Mouse (Mus musculus) CH12F3 (cell line): ENCODE measurements around the gene Itga9.
"Not testable (repeated sequence)": the region's sequence is repeated elsewhere in the genome, so short reads cannot be mapped to it uniquely, and the experiment has no call there.

ENCODE experiments used
- in situ Hi-C: fragments of 300-500 bp; cut with MboI; formaldehyde crosslinking; loops from 2 replicates; pipeline ENCODE4 v1.14.3; 2020; ENCODE audit warnings: low sequenced_read_pairs

Gene Itga9

DNA sequence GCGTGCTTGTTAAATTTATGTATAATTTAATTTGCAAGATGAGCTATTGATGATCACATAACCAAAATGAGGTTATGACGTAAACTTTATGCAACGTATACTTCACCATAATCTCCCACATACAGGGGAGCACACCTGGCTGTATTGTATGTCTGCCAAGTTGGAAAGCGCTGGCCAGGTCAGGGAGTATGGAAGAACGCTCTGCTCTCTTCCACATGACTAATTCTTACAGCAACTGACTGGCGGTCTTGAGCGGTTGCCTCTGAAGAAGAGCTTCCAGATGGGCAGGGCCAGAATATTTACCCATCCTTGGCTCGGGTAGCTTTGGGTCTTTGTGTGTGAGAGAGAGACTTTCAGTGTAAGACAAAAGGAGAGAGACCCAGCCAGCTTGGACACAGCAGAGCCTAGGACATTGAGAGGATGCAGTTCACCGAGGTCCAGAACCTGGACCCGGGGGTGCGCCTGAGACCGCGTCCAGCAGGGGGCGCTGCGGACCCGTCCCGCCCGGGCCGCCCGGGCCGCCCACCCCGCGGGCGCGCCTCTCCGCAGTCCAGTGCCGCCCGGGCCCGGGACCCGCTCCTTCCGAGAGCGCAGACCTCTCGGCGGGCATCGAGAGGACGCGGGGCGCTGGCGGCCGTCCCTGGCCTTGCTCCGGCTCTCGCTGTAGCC, at the start of gene Itga9:
TSS of gene Itga9 (plus strand) at position 543 of the 669 bp plus-strand sequence.
- in situ Hi-C loops: no loop called here

DNA sequence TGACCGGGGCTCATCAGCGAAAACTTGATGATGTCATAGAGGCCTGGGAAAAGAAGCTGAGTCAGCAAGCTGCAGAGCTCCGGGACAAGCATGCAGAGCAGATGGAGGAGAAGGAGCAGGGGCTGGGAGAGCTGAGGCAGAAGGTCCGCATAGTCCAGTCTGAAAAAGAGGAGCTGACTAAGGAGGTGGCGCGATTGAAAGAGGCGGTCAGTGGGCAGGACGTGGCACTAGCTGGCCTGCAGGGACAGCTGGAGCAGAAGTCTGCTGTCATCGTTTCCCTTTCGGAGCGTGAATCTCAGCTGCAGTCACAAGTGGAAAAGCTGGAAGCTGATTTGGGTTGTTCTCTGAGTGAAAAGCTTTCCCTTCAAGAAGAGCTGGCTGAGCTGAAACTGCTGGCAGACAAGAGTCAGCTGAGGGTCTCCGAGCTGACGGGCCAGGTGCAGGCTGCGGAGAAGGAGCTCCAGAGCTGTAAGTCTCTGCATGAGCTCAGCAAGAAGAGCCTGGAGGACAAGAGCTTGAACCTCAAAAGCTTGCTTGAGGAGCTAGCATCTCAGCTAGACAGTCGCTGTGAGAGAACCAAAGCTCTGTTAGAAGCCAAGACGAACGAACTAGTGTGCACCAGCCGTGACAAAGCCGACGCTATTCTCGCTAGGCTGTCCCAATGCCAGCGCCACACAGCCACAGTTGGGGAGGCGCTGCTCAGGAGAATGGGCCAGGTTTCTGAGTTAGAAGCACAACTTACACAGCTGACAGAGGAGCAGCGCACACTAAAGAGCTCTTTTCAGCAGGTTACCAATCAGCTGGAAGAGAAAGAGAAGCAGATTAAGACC, 49.3 kb upstream of the Itga9 start:
- in situ Hi-C loops: no loop called here

DNA sequence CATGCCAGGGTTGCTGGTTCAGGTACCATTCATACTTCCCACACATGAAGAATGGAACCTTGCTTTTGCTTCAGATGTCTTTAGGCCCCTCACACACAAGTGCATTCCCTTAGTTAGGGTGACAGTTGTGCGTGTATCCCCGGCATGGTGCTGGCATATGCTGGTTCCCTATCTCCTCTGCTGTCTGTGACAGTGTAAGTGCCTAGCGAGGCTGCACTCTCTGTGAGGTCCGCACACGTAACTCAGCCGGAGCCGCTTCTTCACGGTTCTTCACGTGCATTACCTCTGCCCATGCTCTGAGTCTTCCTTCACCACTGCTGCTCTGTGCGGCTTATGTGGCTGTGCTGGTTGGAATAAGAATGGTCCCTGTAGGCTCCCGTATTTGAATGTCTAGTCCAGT, 43.1 kb upstream of the Itga9 start:
- in situ Hi-C loops: no loop called here

DNA sequence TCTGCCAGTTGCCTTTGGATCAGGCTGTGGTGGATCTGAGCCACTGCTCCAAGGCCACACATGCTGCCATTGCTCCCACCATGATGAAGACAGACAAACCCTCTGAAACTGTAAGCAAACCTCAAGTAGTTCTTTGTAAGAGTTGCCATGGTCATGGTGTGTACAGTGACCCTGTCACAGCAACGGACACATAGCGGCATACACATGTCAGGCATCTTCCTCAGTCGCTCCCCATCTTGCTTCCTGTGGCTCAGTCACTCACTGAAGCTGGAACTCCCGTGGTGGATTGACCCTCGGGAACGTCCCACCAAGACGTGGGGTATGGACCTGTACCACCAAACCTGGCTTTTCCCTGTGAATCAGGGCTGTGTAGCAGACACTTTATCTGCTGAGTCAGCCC, 42.6 kb upstream of the Itga9 start:
- in situ Hi-C loops: no loop called here

DNA sequence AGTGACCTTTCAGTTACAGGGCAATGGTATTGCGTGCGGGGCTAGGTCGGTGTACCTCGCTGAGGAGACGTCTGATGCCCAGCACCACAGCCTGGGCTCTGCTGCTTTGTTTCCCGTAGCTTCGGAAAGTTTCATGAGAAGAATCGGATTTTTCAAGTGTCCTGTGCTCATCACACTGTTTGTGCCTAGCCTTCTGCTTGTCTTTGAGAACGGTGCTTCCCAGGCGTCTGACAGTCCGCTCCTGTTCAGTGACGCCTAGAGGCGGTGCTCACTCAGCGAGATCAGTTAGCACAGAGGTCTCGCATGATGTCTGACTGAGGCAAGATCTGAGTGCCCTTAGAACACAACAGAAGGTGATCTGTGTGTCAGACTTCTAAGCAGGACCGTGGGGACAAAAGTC, 41.8 kb upstream of the Itga9 start:
- in situ Hi-C loops: no loop called here

DNA sequence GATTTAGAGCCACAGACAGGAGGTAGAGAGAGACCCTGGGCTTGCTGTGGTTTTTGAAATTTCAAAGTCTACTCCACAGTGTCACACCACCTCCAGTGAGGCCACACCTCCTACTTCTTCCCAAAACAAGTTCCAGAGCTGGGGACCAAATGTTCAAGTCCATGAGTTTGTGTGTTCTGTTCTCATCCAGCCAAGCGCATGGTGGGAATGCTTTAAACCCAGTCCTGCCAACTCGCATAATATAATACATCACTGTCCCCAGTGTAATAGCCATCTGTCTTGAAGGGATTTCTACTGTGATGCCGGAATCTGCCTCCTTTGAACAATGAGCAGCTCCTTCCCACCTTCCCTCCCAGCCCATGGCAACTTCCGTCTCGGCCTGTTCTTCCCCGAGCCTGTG, 37.2 kb upstream of the Itga9 start:
- in situ Hi-C loops: no loop called here

DNA sequence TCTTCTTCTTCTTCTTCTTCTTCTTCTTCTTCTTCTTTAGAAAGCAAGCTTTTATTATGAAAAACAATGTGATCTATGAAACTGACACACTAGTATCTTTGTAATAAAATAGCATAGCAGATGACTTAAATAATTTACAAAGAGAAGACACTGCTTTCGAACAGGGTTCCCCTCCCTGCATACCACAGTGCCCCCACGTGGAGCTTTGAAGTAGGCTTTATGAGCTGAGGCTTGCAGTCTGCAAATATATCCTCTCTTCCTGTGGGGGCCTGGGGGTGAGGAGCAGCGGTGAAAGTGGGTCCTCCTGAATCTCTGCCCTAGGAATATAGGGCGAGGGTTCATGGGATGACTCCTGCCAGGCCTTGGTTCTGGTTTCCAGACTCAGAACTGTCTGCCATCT, 35.6 kb upstream of the Itga9 start:
- in situ Hi-C loops: no loop called here

DNA sequence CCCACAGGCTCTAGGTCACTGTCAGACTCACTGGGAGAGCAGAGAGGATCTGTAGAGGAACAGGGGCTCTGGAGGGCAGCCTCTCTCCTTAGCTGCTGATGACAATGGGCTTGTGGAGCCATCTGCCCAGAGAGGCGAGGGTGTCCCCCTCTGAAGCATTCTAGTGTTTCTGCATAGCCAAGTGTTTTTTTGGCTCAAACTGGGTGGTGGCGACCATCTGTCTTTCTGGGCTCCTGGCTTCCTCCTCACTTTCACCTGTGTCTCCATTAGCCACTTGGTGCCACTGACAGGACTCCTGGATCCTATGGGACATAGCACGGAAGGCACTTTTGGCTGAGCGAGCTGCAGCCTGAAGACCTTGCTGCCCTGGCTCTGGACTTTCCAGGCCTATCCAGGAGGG, 34.8 kb upstream of the Itga9 start:
- in situ Hi-C loops: no loop called here

DNA sequence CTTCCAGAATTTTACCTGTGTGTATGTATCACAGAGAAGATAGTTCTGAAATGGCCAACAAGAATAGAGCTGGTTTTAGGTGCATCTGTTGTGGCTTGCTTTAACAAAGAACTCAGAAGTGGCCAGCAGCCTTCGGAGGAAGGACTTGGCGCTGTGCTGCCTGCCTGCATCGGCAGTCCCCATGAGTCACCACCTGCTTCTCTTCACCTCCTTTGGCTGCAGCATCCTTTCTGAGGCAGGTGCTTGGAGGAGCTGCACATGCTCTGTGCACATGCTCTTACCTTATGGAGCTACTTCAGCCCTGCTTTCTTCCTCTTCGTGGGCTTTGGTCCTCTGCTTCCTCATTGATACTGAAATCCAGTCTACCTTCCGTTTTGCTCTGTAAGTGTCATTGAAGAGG, 31.6 kb upstream of the Itga9 start:
- in situ Hi-C loops: no loop called here

DNA sequence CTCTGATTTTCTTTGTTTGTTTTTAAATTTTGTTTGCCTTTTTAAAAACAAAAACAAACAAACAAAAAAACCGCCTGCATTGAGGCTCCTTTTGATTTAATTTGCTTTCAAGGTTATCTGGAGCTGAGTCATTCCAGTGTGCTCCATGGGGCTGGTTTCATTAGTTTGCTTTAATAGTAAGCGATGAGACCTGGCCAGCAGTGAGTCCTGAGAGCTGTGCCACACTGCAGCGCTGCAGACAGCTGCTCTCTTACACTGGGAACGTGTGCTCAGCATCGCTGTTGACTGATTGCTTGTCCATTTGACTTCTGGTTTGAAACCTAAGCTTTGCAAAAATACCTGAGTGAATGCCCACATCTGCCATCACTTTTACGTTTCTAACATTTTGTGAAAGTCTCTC, 26.1 kb upstream of the Itga9 start:
- in situ Hi-C loops: no loop called here

DNA sequence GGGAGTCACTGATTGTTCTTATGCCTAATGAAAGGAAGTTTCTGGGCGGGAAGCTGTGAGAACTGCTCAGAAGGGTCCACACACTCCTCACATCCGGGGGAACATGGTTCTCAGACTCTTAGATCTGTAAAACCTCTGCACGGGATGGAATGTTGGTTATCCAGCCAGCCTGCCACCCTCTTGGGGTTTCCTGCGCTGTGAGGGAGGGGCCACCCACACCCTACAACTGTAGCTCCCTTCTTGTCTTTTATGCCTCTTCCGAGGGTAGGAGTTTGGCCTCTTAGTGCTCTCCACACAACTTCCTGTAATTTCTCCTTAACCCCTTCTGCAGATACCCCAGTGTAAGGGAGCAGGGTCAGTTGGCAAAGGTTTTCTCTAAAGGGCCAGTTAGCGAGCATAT, 23.7 kb upstream of the Itga9 start:
- in situ Hi-C loops: no loop called here

DNA sequence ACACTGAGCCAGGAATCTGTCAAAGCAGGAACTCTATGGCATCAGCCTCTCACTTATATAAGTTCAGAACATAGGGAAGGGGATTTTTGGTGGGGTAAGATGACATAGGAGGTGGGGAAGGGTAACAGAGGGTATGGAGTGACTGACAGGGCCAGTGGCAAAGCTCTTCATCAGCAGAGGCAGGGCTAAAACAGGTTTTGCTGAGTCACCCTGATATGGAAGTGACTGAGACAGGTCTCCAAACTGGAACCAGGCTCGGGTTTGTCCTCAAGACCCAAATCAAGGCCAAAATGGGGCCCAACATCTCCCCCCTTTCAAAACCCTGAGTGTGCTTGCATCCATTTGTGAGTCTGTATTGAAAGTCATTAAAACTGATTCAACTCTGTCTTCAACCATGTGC, 21.7 kb upstream of the Itga9 start:
- in situ Hi-C loops: no loop called here

DNA sequence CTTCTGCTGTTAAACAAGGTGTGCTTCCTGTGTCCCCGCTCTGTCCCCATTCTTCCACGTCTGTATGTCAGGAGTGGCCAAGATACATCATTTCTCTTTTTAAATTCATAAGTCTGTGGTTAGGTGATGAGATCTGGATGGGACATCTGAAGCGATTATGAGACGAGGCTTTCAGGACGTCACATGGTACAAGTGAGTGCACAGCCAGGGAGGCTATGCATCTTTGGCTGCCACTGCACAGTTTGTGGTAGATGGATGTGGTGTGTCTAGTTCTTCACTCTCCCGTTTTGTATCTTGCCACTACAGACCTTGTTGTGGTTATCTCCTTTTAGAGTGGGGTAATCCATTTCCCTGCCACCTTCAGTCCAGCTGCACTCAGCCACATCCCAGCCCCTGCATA, 20.5 kb upstream of the Itga9 start:
- in situ Hi-C loops: no loop called here

DNA sequence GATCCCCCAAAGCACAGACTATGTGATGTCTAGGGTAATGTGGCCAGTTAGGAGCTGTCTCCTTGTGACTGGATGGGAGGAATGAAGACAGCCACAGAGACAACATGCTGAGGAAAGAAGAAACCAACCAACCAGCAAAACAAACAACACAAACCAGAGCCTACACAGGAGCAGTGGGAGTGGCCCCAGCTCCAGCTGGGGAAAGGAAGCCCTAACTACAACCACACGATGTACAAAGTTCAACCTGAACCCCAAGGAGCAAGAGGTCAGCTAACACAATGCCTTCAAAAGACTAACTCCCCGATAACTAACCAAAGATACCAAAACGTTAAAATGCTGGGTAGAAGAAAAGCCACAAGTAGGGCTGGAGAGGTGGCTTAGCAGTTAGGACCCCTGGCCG, 19.4 kb upstream of the Itga9 start:
- in situ Hi-C loops: no loop called here

DNA sequence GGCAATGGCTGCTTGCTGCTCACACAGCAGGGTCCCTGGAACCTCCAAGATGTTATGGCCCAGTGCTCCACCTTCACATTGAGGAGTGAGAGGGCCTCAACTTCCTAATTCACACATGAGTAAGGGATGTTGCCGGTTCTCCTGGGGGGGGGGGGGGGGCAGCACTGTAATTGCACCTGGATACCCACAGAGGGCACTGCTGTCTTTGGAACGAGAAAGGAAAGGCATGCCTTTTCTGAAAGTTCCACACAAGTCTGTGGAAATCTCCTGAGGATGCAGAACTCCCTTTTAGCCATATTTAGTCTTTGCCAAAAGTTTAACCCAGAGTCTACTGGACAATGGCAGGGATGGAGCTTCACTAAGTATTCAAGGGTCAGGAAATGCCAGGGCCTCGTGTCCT, 17.2 kb upstream of the Itga9 start:
- in situ Hi-C loops: no loop called here

DNA sequence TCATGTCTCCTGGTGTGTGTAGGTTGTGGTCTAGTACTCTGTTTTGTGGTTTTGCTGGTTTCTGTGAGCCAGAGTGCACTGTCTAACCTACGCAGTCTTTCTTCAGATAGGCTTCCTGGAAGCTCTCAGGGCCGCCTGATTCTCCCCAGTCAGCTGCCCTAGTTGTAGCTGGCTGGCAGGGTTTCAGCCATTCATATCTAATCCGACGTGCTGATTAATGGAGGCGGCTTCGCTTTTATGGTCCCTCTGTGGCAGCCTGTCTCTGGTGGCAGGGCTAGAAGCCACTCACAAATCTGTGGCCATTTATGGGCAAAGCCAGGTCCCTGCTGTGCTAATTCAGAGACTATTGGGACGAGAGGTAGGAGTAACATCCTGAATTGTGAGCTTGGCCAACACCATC, 16.3 kb upstream of the Itga9 start:
- in situ Hi-C loops: loop anchor here (10.0 kb wide), 1 partner anchor 295 kb away; no protein-coding TSS in a partner anchor

DNA sequence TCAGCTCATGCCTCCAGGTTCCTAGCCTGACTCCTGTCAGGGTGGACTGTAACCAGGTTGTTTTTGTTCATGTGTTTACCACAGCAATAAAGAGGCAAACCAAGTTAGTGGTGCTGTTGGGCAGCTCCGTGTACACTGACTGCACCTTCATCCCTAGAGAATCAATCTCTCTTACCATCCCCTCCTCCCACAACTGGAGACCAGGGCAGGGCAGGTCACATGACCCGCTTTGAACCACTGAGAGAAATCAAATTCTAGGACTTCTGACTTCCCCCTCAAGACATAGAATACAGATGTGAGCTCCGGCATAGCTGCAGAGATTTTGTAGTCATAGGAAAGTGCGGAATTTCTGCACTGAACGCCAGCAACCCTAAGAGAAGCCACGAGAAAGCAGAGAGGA, 14.9 kb upstream of the Itga9 start:
- in situ Hi-C loops: loop anchor here (10.0 kb wide), 1 partner anchor 293 kb away; no protein-coding TSS in a partner anchor

DNA sequence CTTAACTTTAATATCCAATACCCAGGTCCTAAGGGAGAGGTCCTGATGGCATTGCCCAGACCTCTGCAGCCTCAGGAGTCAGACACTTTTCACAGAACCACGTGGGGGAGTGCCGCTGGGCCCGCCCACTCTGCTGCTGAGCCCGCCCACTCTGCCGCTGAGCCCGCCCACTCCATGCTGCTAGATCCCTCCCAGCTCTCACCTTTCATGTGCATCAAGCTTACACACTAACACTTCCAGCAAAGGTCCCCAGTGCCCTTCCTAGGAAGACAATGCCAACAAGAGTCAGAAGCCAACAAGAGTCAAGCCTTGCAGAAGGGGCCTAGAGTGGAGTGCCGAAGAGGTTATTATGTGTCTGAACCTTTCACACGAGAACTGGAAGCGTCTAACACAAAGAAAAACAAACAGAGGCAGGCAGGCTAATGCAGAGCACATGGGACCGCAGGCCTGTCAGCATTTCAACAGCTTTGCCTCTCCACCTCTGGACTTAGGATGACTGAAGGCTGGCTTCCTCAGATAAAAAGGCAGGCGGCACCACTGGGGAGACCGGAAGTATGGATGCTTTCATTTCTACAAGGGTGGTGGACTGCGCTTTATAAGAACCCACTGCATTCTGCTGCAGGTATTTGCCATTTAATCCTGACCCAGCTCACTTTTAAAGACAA, 13.8 kb upstream of the Itga9 start:
- in situ Hi-C loops: loop anchor here (10.0 kb wide), 1 partner anchor 292 kb away; no protein-coding TSS in a partner anchor

DNA sequence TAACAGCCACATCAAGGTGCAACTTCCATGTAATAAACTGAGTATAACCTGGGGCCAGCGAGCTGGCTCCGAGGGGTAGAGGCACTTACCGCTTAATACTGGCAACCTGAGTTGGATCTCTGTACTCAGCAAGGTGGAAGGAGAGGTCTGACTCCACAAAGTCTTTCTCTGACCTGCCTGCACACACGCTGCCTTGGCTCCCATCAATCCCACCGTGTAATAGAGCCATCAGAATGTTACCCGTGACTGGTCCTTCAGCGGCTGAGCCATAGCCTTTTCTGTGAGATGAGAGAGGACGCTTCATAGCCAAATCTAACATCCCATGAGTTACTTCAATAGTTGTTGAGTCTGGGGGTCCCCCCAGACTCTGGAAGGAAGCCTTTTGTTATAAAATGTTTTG, 13.0 kb upstream of the Itga9 start:
- in situ Hi-C loops: loop anchor here (10.0 kb wide), 1 partner anchor 291 kb away; no protein-coding TSS in a partner anchor

DNA sequence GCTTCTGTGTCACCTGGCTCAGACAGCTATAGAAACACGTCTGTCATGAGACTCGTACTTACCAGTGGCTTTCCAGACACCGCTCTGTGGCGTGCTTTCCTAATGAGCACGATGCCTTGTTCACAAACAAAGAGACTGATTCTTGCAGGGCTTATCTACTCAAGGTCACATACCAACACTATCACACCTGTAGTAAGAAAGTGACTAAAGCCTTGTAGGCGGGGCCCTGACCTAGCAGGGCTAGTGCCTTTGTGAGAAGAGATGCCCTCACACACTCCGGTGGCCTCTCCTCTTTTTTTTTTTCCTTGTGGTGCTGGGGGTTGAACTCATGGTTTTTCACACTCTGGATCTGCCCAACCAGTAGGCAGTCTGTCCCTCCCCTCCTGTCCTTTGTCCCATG, 9.7 kb upstream of the Itga9 start:
- in situ Hi-C loops: loop anchor here (10.0 kb wide), 1 partner anchor 288 kb away; no protein-coding TSS in a partner anchor

DNA sequence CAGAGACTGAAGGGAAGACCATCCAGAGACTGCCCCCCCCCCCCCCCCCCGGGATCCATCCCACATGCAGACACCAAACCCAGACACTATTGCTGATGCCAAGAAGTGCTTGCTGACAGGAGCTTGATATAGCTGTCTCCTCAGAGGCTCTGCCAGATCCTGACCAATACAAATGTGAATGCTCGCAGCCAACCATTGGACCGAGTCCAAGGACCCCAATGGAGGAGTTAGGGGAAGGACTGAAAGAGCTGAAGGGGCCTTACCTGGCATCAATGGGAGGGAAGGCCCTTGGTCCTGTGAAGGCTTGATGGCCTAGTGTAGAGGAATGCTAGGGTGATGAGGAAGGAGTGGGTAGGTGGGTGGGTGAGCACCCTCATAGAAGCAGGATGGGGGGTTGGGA, 6.1 kb upstream of the Itga9 start:
- in situ Hi-C loops: not testable (repeated sequence)

DNA sequence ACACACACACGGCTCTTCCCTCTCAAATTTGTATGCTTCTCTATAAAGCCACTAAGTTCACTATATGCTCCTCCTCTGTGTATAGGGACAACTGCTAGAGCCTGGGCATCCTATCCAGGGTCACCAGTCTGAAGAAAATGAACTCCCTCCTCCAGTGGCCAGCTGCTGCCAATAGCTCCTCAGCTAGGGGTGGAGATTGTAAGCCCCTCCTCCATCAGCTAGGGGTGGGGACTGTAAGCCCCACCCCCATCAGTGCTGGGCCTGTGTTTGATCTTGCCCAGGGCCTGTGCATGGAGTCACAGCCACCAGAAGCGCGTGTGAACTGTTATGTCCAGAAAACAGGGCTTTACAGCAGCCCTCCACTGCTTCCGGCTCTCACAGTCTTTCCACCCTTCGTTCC, 3.9 kb upstream of the Itga9 start:
- in situ Hi-C loops: no loop called here
